Mouse (Mus musculus) heart, postnatal 0 days (tissue): ENCODE measurements around the gene Card11.

Source experiments
- CTCF ChIP-seq: IDR thresholded peaks from 2 replicates; pipeline ENCODE4 v1.5.1; 2016; ENCODE audit warnings: antibody characterized with exemption, control low read depth, low read depth
- EP300 ChIP-seq: IDR thresholded peaks from 2 replicates; pipeline ENCODE4 v1.6.1; 2016; ENCODE audit warnings: antibody characterized with exemption, low read depth

DNA sequence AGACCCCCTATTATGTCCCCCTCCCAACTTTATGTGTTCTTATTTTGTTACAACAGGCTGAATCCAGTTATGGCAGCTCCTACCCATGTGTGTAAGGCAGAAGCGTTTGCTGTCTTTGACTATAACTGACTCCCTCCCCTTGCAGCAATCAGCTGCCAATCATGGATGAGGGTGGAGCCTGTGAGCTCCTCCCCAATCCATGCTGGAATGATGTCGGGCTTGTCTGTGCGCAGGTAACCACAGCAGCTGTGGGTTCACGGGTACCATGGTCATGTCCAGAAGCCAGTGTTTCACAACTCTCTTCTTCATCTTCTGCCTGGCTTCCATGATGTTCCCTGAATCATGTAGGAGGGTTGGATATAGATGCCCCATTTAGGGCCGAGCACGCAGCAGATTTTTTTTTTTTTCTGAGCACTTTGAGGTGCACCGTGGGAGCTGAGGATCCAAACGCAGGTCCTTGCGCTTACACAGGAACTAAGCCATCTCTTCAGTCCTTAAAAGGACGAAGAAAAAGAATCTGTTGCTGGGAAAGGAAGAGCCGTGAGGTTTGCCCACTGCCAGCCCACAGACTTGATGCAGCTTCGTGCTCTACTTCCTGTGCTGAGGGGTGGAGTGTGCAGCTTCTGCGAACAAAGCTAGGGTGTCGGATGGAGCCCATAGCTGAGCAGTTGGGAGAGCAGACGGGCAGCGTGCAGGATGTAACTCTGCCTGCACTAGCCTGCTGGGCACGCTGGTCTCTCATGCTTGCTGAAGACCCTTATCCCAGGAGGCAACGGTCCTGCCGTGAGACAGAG is 43.5 kb upstream of the Card11 start:
- TF ChIP-seq CTCF (no peak), EP300 (no peak)
